Mouse (Mus musculus) heart, adult 2 months (tissue): Measurements from ENCODE around the gene Pagr1a. TPM values are rescaled to one million over a fixed set of nuclear protein-coding genes. Genes with fewer than 3 reads are reported as not detected.

ENCODE experiments used
- DNase-seq, 2 experiments: peaks; one replicate each; pipeline ENCODE4 v3.0.0; 2021
- H3K27ac ChIP-seq: fragments of 200-600 bp; 2 replicates; pipeline ENCODE4 v1.8.1; 2022
- H3K27me3 ChIP-seq: fragments of 200-500 bp; 2 replicates; pipeline ENCODE4 v1.6.1; 2012; ENCODE audit warnings: mild to moderate bottlenecking, low read length, inconsistent platforms, mixed read lengths; ENCODE audit not compliant: control insufficient read depth, insufficient read depth
- H3K36me3 ChIP-seq: fragments of 200-500 bp; 2 replicates; pipeline ENCODE4 v1.6.1; 2012; ENCODE audit warnings: low read length, inconsistent platforms; ENCODE audit not compliant: control insufficient read depth, insufficient read depth
- H3K4me1 ChIP-seq: fragments of 200-500 bp; 2 replicates; pipeline ENCODE4 v1.6.1; 2011; ENCODE audit warnings: low read length; ENCODE audit not compliant: control insufficient read depth, insufficient read depth
- H3K4me3 ChIP-seq: fragments of 200-600 bp; 2 replicates; pipeline ENCODE4 v1.8.1; 2022
- H3K79me2 ChIP-seq: fragments of 200-500 bp; replicated peaks from 2 replicates; pipeline ENCODE4 v1.6.1; 2012; ENCODE audit warnings: mild to moderate bottlenecking, inconsistent platforms, low read length, moderate library complexity, mixed read lengths; ENCODE audit not compliant: control insufficient read depth, insufficient read depth
- H3K9ac ChIP-seq: fragments of 200-500 bp; 2 replicates; pipeline ENCODE4 v1.6.1; 2012; ENCODE audit warnings: low read depth, mild to moderate bottlenecking, control low read depth, inconsistent platforms, low read length, mixed read lengths
- CTCF ChIP-seq: fragments of 200-600 bp; IDR thresholded peaks from 2 replicates; pipeline ENCODE4 v1.8.1; 2022; ENCODE audit warnings: antibody characterized with exemption, mild to moderate bottlenecking, moderate library complexity
- EP300 ChIP-seq: fragments of 200-500 bp; IDR thresholded peaks from 2 replicates; pipeline ENCODE4 v1.6.1; 2011; ENCODE audit warnings: low read depth, low read length, control low read depth; ENCODE audit not compliant: insufficient read depth
- POLR2A ChIP-seq: fragments of 200-500 bp; IDR thresholded peaks from 2 replicates; pipeline ENCODE4 v1.6.1; 2011; ENCODE audit warnings: mild to moderate bottlenecking, low read depth, low read length, control low read depth; ENCODE audit not compliant: insufficient read depth
- WGBS: fragments of 180-500 bp; shearing (Covaris S2); methylation state at CpG from one replicate; pipeline ENCODE4 v1.1.7; 2018; 5-methylcytosine and 5-hydroxymethylcytosine counted together
- intact Hi-C: fragments of 180-260 bp; cut with DNase I; formaldehyde crosslinking; loops from one replicate; pipeline ENCODE4 v1.15.1; 2025
- polyA plus RNA-seq: library from polyadenylated mRNA; depleted of rRNA; stranded (reverse); fragments of >200 nt; gene quantifications from 2 replicates; pipeline ENCODE4 v1.2.3, GENCODE M21; 2012
- total RNA-seq, 2 experiments: library from RNA; stranded (reverse); gene quantifications; 2 replicates each; pipeline ENCODE4 v1.2.3; 2021

Pagr1a gene
- total and polyA plus RNA-seq, 3 experiments: 3.6 to 21.4 (median 12.8) TPM

DNA sequence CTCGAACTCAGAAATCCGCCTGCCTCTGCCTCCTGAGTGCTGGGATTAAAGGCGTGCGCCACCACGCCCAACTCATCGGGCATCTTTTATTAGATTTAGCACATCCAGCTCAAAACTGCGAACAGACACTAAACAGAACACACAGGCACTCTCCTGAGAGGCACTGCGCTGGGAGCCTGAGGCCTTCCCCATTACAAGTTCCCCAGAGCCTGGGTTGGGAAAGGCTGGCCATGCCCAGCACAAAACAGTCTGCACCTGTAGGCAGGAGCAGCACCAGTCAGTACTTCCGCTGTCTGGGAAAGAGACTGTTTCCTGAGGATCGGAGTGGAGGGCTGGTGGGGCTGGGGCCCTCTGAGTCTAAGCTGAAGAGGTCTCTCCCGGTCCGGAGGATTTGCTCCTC is 2.2 kb downstream of the Pagr1a start:
- 84% methylated on average over 12 of the region's 12 CpGs for WGBS
- Histone ChIP-seq H3K79me2 (peaks cover 4% of the 10 kb centered on the region; the same call in 1 of the 2 replicates), H3K27ac (peak overlapping the region; percentile 95), H3K9ac (no peak overlapping the region), H3K4me1 (peaks cover 16% of the 10 kb centered on the region), H3K36me3 (peaks cover 5% of the 10 kb centered on the region), H3K27me3 (no peaks in the 10 kb centered on the region), H3K4me3 (no peak overlapping the region)
- intact Hi-C loops: loop anchor here (10.0 kb wide), 1 partner anchor 180 kb away; the partner anchor contains the start of gene Cd2bp2
- TF ChIP-seq CTCF (no peak), POLR2A (no peak), EP300 (no peak)
- DNase-seq: no peak

DNA sequence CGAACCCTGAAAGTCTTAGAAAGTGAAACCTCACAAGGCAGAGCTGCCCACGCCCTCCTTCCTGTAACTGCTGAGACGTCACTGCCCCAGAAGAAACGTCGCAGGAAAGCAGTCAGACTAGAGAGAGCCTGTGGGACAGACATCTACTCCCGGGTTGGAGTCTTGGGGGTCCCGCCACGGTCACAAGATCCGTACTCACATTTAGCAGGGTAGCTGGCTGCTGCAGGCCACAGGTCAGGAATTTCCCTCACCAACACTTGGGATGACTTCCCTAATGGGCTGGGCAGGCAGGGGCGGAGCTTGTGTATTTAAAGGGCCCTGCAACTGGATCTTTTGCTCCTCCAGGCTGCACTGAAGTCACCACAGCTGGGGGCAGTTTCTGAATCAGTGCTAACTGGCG is 2.8 kb downstream of the Pagr1a start, which contains the start of gene Mvp:
Mvp (minus strand) TSS at position 302 of the 400 bp plus-strand sequence.
- no peaks in the 10 kb centered on the region for H3K27me3 ChIP-seq
- 5% methylated on average over 11 of the region's 11 CpGs for WGBS
- TF ChIP-seq EP300 (no peak), POLR2A (peak; percentile 85)
- peaks cover 16% of the 10 kb centered on the region for H3K4me1 ChIP-seq
- peaks cover 4% of the 10 kb centered on the region; the same call in 1 of the 2 replicates for H3K79me2 ChIP-seq
- DNase-seq: peak; percentile 85 to 88
- peak within 1 kb of the TSS; percentile 95 for H3K27ac ChIP-seq
- H3K4me3 ChIP-seq: peak within 1 kb of the TSS; percentile 75
- intact Hi-C loops: loop anchor here (10.0 kb wide), 1 partner anchor 180 kb away; the partner anchor contains the start of gene Cd2bp2
- peak within 1 kb of the TSS; percentile 71 for H3K9ac ChIP-seq
- peaks cover 5% of the 10 kb centered on the region for H3K36me3 ChIP-seq

DNA sequence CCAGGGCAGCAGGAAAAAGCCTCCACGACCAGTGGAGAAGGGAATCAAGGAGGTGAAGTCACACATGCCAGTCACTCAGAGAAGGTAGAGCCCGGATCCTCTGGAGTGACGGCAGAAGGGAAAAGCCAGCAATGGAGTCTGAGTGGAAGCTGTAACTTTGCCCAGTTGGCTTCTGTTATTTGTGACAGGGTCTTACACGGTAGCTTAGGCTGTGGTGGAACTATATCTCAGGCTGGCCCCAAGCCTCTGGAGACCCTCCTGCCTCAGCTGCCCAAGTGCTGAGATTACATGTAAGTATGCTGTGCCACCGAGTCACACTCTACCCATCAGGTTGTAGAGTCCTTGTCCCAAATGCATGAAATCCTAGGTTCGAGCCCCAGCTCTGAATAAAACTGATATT is 3.8 kb downstream of the Pagr1a start:
- no peaks in the 10 kb centered on the region for H3K27me3 ChIP-seq
- 85% methylated on average over 6 of the region's 6 CpGs for WGBS
- peaks cover 6% of the 10 kb centered on the region for H3K36me3 ChIP-seq
- intact Hi-C loops: loop anchor here (10.0 kb wide), 1 partner anchor 181 kb away; the partner anchor contains the start of gene Cd2bp2
- H3K79me2 ChIP-seq: peaks cover 4% of the 10 kb centered on the region; the same call in 1 of the 2 replicates
- no peak for TF ChIP-seq EP300
- TF ChIP-seq CTCF: no peak
- TF ChIP-seq POLR2A: no peak
- H3K27ac ChIP-seq: no peak overlapping the region; the same call in 1 of the 2 replicates
- peaks cover 23% of the 10 kb centered on the region for H3K4me1 ChIP-seq
- no peak overlapping the region for H3K9ac ChIP-seq
- no peak for DNase-seq
- H3K4me3 ChIP-seq: peak overlapping the region; percentile 75

DNA sequence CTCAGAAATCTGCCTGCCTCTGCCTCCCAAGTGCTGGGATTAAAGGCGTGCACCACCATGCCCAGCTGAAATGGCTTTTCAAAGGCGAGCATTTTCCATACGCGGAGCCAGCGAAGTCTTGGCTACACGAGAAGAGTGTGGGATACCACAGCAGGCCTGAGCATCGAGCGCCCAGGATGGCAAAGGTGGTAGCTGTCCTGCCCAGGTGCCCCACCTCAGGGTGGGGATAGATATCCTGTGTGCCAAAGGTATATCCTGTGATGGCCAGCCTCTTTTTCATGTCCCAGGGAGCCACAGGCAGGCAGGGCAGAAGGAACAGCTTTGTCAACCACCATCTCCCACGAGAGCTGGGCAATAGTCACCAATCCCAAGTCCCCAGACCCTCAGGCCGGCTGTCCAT is 4.3 kb downstream of the Pagr1a start:
- TF ChIP-seq EP300 (no peak), POLR2A (no peak), CTCF (no peak)
- intact Hi-C loops: loop anchor here (10.0 kb wide), 1 partner anchor 182 kb away; the partner anchor contains the start of gene Cd2bp2
- Histone ChIP-seq H3K27ac (no peak overlapping the region), H3K9ac (no peak overlapping the region), H3K4me1 (peaks cover 25% of the 10 kb centered on the region), H3K79me2 (peaks cover 4% of the 10 kb centered on the region; the same call in 1 of the 2 replicates), H3K36me3 (peaks cover 9% of the 10 kb centered on the region), H3K27me3 (no peaks in the 10 kb centered on the region), H3K4me3 (no peak overlapping the region)
- 92% methylated on average over 10 of the region's 10 CpGs for WGBS
- DNase-seq: no peak

DNA sequence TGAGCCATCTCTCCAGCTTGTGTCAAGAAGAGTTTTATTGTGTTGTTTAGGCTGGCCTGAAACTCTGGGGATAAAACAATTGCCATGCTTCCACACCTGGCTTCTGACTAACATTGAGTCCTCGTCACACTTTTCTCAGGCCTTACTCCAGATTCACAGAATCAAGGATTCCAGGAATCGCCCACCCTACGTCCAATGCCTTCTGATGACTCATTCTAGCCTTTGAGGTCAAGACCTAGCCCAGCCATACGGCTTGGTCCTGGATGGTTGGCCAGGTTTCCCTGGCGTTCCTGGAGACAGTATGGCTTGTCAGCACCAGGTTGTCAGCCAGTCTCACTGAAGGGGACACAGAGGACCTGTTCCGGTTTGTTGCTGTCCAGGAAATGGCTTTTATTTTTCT is 4.8 kb downstream of the Pagr1a start:
- no peaks in the 10 kb centered on the region for H3K27me3 ChIP-seq
- 65% methylated on average over 6 of the region's 6 CpGs for WGBS
- DNase-seq: no peak
- intact Hi-C loops: loop anchor here (10.0 kb wide), 1 partner anchor 182 kb away; the partner anchor contains the start of gene Cd2bp2
- H3K4me1 ChIP-seq: peaks cover 27% of the 10 kb centered on the region
- H3K9ac ChIP-seq: no peak overlapping the region
- H3K27ac ChIP-seq: no peak overlapping the region
- no peak overlapping the region for H3K4me3 ChIP-seq
- H3K36me3 ChIP-seq: peaks cover 9% of the 10 kb centered on the region
- H3K79me2 ChIP-seq: peaks cover 4% of the 10 kb centered on the region; the same call in 1 of the 2 replicates
- TF ChIP-seq CTCF (no peak), POLR2A (no peak), EP300 (no peak)

DNA sequence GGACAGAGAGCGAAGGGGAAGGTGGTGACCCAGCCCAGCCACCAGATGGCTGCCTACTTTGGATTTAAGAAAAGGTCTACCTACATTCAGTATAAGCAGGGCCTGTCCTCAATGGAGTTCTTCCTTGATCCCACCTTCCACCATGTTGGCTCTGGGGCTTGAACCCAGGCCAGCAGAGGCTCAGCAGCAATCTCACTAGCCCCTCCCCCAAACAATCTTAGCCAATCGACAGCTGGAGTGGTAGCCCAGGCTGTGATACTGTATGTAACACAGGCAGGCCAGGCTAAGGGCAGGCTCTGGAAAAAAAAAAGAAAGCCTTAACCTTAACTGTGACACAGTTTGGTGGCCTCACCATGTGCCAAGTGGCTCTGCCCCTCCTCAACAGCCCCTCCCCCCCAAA is 5.4 kb downstream of the Pagr1a start:
- DNase-seq: no peak
- Histone ChIP-seq H3K27me3 (no peaks in the 10 kb centered on the region), H3K79me2 (peaks cover 4% of the 10 kb centered on the region; the same call in 1 of the 2 replicates), H3K36me3 (peaks cover 9% of the 10 kb centered on the region), H3K4me1 (peaks cover 27% of the 10 kb centered on the region), H3K4me3 (no peak overlapping the region), H3K9ac (no peak overlapping the region), H3K27ac (no peak overlapping the region)
- WGBS: 66% methylated on average over 2 of the region's 2 CpGs
- intact Hi-C loops: loop anchor here (10.0 kb wide), 1 partner anchor 183 kb away; the partner anchor contains the start of gene Cd2bp2
- TF ChIP-seq EP300 (no peak), POLR2A (no peak), CTCF (no peak)
